8 mouse cellular contexts compared by ENCODE assay signal in the genomic region with DNA sequence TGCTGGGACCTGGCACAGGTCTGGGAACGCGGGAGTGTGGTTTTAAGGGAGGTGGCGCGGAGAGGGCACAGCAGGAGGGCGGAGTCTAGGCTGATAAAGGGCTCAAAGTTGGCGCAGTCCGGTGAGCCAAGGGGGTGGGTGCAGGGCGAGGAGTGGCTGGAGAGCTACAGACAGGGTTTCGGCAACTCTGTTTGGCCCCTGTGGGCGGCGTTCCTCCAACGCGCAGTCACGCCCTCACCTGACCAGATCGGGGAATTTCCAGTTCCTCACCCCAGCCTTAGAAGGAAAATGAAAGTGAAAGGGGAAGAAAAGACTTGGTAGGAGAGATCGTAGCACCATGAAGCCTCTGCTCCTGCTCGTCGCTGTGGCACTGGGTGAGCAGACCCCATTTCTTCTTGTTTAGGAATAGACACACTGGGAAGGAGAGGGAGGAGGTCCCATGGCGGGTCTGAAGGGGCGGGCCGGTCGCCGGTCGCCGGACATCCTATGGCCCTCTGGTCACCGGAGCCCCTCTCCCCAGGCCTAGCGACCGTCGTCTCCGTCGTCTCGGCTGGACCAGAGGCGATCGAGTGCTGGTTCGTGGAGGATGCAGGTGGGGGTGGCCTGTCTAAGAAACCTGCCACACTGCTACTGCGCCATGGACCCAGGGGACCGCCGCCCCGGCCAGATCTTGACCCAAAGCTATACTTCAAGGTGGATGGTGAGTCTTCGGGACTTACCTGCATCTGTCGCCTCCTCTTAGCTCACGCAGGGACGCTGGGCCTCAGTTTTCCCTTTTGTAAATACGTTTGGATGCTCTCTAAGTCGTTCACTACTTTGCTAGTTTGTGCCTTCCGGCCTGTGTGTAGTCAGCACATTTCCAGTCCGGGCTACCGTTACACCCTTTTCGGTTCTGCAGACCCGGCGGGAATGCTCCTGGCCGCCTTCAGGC. TPM values are rescaled to one million over a fixed set of nuclear protein-coding genes. Genes with fewer than 3 reads are reported as not detected.
DNase-seq lines count a peak whose midpoint lies in the region; ATAC-seq and TF ChIP-seq lines count a peak whose summit lies in the region.

No protein-coding gene starts in this region.

- no peak for TF ChIP-seq POLR2A in ES-Bruce4 (IDR thresholded peaks at IDR 0.05; ENCODE audit: insufficient read depth, low read length)
- TF ChIP-seq POLR2A in embryonic fibroblast, embryonic 13.5 days (IDR thresholded peaks at IDR 0.05; ENCODE audit: low read depth, low read length): peak; percentile 60

- peak overlapping the region; percentile 98 for H3K4me2 ChIP-seq in heart, embryonic 15.5 days
- H3K4me2 ChIP-seq in kidney, postnatal 0 days (ENCODE audit: low read length): peak overlapping the region; percentile 95
- peak overlapping the region; percentile 98 for H3K4me2 ChIP-seq in lung, postnatal 0 days (replicated peaks; ENCODE audit: low read depth, low read length)

- peak overlapping the region; percentile 45; the same call in 1 of the 2 replicates for H3K27ac ChIP-seq in ES-Bruce4 (ENCODE audit: insufficient read depth, low read length)
- H3K27ac ChIP-seq in embryonic fibroblast, embryonic 13.5 days (ENCODE audit: insufficient read depth, low read length): peak overlapping the region; percentile 24
- peak overlapping the region; percentile 86 for H3K27ac ChIP-seq in heart, embryonic 15.5 days
- H3K27ac ChIP-seq in kidney, postnatal 0 days: peak overlapping the region; percentile 90
- H3K27ac ChIP-seq in lung, postnatal 0 days (ENCODE audit: low read length): peak overlapping the region; percentile 91

- peak overlapping the region; percentile 57 for H3K9ac ChIP-seq in ES-Bruce4 (ENCODE audit: low read depth, poor library complexity, severe bottlenecking)
- H3K9ac ChIP-seq in heart, embryonic 15.5 days: peak overlapping the region; percentile 82
- peak overlapping the region; percentile 71 for H3K9ac ChIP-seq in kidney, postnatal 0 days (ENCODE audit: low read depth, low read length)
- peak overlapping the region; percentile 77 for H3K9ac ChIP-seq in lung, postnatal 0 days (replicated peaks; ENCODE audit: low read depth)

- ATAC-seq in heart, embryonic 15.5 days (replicated peaks; ENCODE audit: insufficient number of reproducible peaks, insufficient read depth, low FRiP score, low read depth): peak; percentile 37
- 0 out of 2 replicates have a peak, but pooled peaks have one; percentile 14 for ATAC-seq in kidney, postnatal 0 days (replicated peaks; ENCODE audit: low FRiP score, low read depth)
- ATAC-seq in lung, postnatal 0 days: peak; percentile 57
- peak; percentile 74 for ATAC-seq in neutrophil, adult 5-6 weeks (ENCODE audit: extremely low read depth, insufficient number of reproducible peaks, low FRiP score, poor library complexity, severe bottlenecking)

- peak; percentile 92 to 94 for DNase-seq in adrenal gland, postnatal 36 days
- peak; percentile 74 for DNase-seq in kidney, postnatal 0 days (ENCODE audit: low spot score)
- DNase-seq in lung, postnatal 0 days (ENCODE audit: low spot score): peak; percentile 96
- peak; percentile 79 for DNase-seq in thymus, postnatal 14 days

- TF ChIP-seq CTCF in ES-Bruce4 (IDR thresholded peaks at IDR 0.05; ENCODE audit: low read depth, low read length): peak; percentile 51
- peak; percentile 20; the same call in 1 of the 2 replicates for TF ChIP-seq CTCF in embryonic fibroblast, embryonic 13.5 days (IDR thresholded peaks at IDR 0.05; ENCODE audit: borderline replicate concordance, insufficient read depth, low read length)
- peak; percentile 46 for TF ChIP-seq CTCF in kidney, postnatal 0 days (IDR thresholded peaks at IDR 0.05; ENCODE audit: low read depth)
- TF ChIP-seq CTCF in lung, postnatal 0 days (IDR thresholded peaks at IDR 0.05): peak; percentile 63

- WGBS in heart, embryonic 15.5 days: under 1% methylated on average over 52 of the region's 52 CpGs
- under 1% methylated on average over 51 of the region's 52 CpGs for WGBS in kidney, postnatal 0 days
- WGBS in lung, postnatal 0 days: 1% methylated on average over 52 of the region's 52 CpGs

- peak; percentile 32; the same call in 1 of the 2 replicates for TF ChIP-seq EP300 in ES-Bruce4 (IDR thresholded peaks at IDR 0.05; ENCODE audit: insufficient read depth, low read depth, low read length)
- no peak for TF ChIP-seq EP300 in lung, postnatal 0 days (IDR thresholded peaks at IDR 0.05)

- no peaks in the 10 kb centered on the region; the same call in 1 of the 2 replicates for H3K36me3 ChIP-seq in ES-Bruce4 (ENCODE audit: control insufficient read depth, insufficient read depth, low read length, poor library complexity, severe bottlenecking)
- H3K36me3 ChIP-seq in heart, embryonic 15.5 days: peaks cover 5% of the 10 kb centered on the region; the same call in 1 of the 2 replicates
- H3K36me3 ChIP-seq in kidney, postnatal 0 days (ENCODE audit: insufficient read depth, low read length): no peaks in the 10 kb centered on the region
- H3K36me3 ChIP-seq in lung, postnatal 0 days (ENCODE audit: insufficient read depth, low read length): peaks cover 6% of the 10 kb centered on the region; the same call in 1 of the 2 replicates

- H3K4me1 ChIP-seq in ES-Bruce4 (ENCODE audit: control insufficient read depth, insufficient read depth, low read length): peaks cover 1% of the 10 kb centered on the region
- peaks cover 3% of the 10 kb centered on the region; the same call in 1 of the 2 replicates for H3K4me1 ChIP-seq in embryonic fibroblast, embryonic 13.5 days (ENCODE audit: control insufficient read depth, insufficient read depth, low read length)
- peaks cover 40% of the 10 kb centered on the region for H3K4me1 ChIP-seq in heart, embryonic 15.5 days (replicated peaks)
- H3K4me1 ChIP-seq in kidney, postnatal 0 days (replicated peaks; ENCODE audit: insufficient read depth, low read length): peaks cover 6% of the 10 kb centered on the region
- peaks cover 11% of the 10 kb centered on the region; the same call in 1 of the 2 replicates for H3K4me1 ChIP-seq in lung, postnatal 0 days (ENCODE audit: insufficient read depth, low read depth, low read length)

- H3K27me3 ChIP-seq in ES-Bruce4 (ENCODE audit: control insufficient read depth, insufficient read depth, low read length, poor library complexity, severe bottlenecking): no peaks in the 10 kb centered on the region
- H3K27me3 ChIP-seq in heart, embryonic 15.5 days: no peaks in the 10 kb centered on the region
- H3K27me3 ChIP-seq in kidney, postnatal 0 days (ENCODE audit: insufficient read depth, low read length): no peaks in the 10 kb centered on the region
- H3K27me3 ChIP-seq in lung, postnatal 0 days (replicated peaks; ENCODE audit: insufficient read depth, low read length): no peaks in the 10 kb centered on the region

- peak overlapping the region; percentile 76 for H3K4me3 ChIP-seq in ES-Bruce4 (ENCODE audit: low read depth, low read length)
- H3K4me3 ChIP-seq in embryonic fibroblast, embryonic 13.5 days (ENCODE audit: insufficient read depth, low read length): peak overlapping the region; percentile 61
- H3K4me3 ChIP-seq in heart, embryonic 15.5 days: peak overlapping the region; percentile 72
- H3K4me3 ChIP-seq in kidney, postnatal 0 days (replicated peaks; ENCODE audit: low read depth, low read length): peak overlapping the region; percentile 72
- H3K4me3 ChIP-seq in lung, postnatal 0 days (ENCODE audit: low read depth, low read length): peak overlapping the region; percentile 75

- H3K9me3 ChIP-seq in ES-Bruce4 (replicated peaks; ENCODE audit: control insufficient read depth, insufficient read depth, low read length, poor library complexity, severe bottlenecking): no peaks in the 10 kb centered on the region
- no peaks in the 10 kb centered on the region for H3K9me3 ChIP-seq in heart, embryonic 15.5 days (replicated peaks)
- H3K9me3 ChIP-seq in kidney, postnatal 0 days (replicated peaks; ENCODE audit: low read length): no peaks in the 10 kb centered on the region
- H3K9me3 ChIP-seq in lung, postnatal 0 days (ENCODE audit: low read length): no peaks in the 10 kb centered on the region

RNA-seq across cellular contexts. Expression of gene Zbtb22, which starts 3.9 kb away (rescaled TPM):
- 14.8 and 20.7 TPM in 2 replicates for polyA plus RNA-seq in ES-Bruce4 (2011; ENCODE audit: insufficient read depth, insufficient read length, low read depth, missing spikeins)
- total RNA-seq in adrenal gland, postnatal 36 days (2021): 10 to 100 TPM; 26.5 to 36.1 TPM
- 20.3 and 22.2 TPM in 2 replicates for polyA plus RNA-seq in embryonic fibroblast, embryonic 13.5 days (2011; ENCODE audit: insufficient read length, low read depth, missing spikeins)
- 11.3 and 15.3 TPM in 2 replicates for polyA plus RNA-seq in heart, embryonic 15.5 days (2015; fragmentation: Nextera tagmentation; extraction: Ambion mirVana)
- polyA plus RNA-seq in kidney, postnatal 0 days (2015; fragmentation: Nextera tagmentation; extraction: Ambion mirVana): 19.8 TPM in 2 replicates
- 16.6 and 17.0 TPM in 2 replicates for polyA plus RNA-seq in lung, postnatal 0 days (2015; fragmentation: Nextera tagmentation; extraction: Ambion mirVana)
- total RNA-seq in neutrophil, adult 5-6 weeks (2017): 39.3 and 41.3 TPM in 2 replicates

RNA-seq across cellular contexts. Expression of gene Tapbp, which starts 3.9 kb away (rescaled TPM):
- 81.0 and 97.3 TPM in 2 replicates for polyA plus RNA-seq in ES-Bruce4 (2011; ENCODE audit: insufficient read depth, insufficient read length, low read depth, missing spikeins)
- 100 to 1,000 TPM; 178 to 181 TPM for total RNA-seq in adrenal gland, postnatal 36 days (2021)
- 61.4 and 91.2 TPM in 2 replicates for polyA plus RNA-seq in embryonic fibroblast, embryonic 13.5 days (2011; ENCODE audit: insufficient read length, low read depth, missing spikeins)
- polyA plus RNA-seq in heart, embryonic 15.5 days (2015; fragmentation: Nextera tagmentation; extraction: Ambion mirVana): 44.3 and 61.3 TPM in 2 replicates
- 50.6 and 53.2 TPM in 2 replicates for polyA plus RNA-seq in kidney, postnatal 0 days (2015; fragmentation: Nextera tagmentation; extraction: Ambion mirVana)
- polyA plus RNA-seq in lung, postnatal 0 days (2015; fragmentation: Nextera tagmentation; extraction: Ambion mirVana): 102 and 113 TPM in 2 replicates
- 198 and 225 TPM in 2 replicates for total RNA-seq in neutrophil, adult 5-6 weeks (2017)

RNA-seq across cellular contexts. Expression of gene Rgl2, which starts 9.7 kb away (rescaled TPM):
- polyA plus RNA-seq in ES-Bruce4 (2011; ENCODE audit: insufficient read depth, insufficient read length, low read depth, missing spikeins): 34.7 and 37.5 TPM in 2 replicates
- 10 to 100 TPM; 37.0 to 45.9 TPM for total RNA-seq in adrenal gland, postnatal 36 days (2021)
- 36.1 and 45.1 TPM in 2 replicates for polyA plus RNA-seq in embryonic fibroblast, embryonic 13.5 days (2011; ENCODE audit: insufficient read length, low read depth, missing spikeins)
- polyA plus RNA-seq in heart, embryonic 15.5 days (2015; fragmentation: Nextera tagmentation; extraction: Ambion mirVana): 34.7 and 44.8 TPM in 2 replicates
- polyA plus RNA-seq in kidney, postnatal 0 days (2015; fragmentation: Nextera tagmentation; extraction: Ambion mirVana): 22.2 TPM in 2 replicates
- polyA plus RNA-seq in lung, postnatal 0 days (2015; fragmentation: Nextera tagmentation; extraction: Ambion mirVana): 39.0 and 45.2 TPM in 2 replicates
- total RNA-seq in neutrophil, adult 5-6 weeks (2017): 146 and 180 TPM in 2 replicates

RNA-seq across cellular contexts. Expression of gene Daxx, which starts 10.4 kb away (rescaled TPM):
- polyA plus RNA-seq in ES-Bruce4 (2011; ENCODE audit: insufficient read depth, insufficient read length, low read depth, missing spikeins): 40.2 and 42.3 TPM in 2 replicates
- 10 to 100 TPM; 29.2 to 30.2 TPM for total RNA-seq in adrenal gland, postnatal 36 days (2021)
- 23.3 and 26.6 TPM in 2 replicates for polyA plus RNA-seq in embryonic fibroblast, embryonic 13.5 days (2011; ENCODE audit: insufficient read length, low read depth, missing spikeins)
- 27.1 and 36.7 TPM in 2 replicates for polyA plus RNA-seq in heart, embryonic 15.5 days (2015; fragmentation: Nextera tagmentation; extraction: Ambion mirVana)
- 33.4 and 39.5 TPM in 2 replicates for polyA plus RNA-seq in kidney, postnatal 0 days (2015; fragmentation: Nextera tagmentation; extraction: Ambion mirVana)
- 23.9 and 29.0 TPM in 2 replicates for polyA plus RNA-seq in lung, postnatal 0 days (2015; fragmentation: Nextera tagmentation; extraction: Ambion mirVana)
- 74.4 and 81.8 TPM in 2 replicates for total RNA-seq in neutrophil, adult 5-6 weeks (2017)

RNA-seq across cellular contexts. Expression of gene Platr17, which starts 14.7 kb away (rescaled TPM):
- polyA plus RNA-seq in ES-Bruce4 (2011; ENCODE audit: insufficient read depth, insufficient read length, low read depth, missing spikeins): 16.7 and 19.1 TPM in 2 replicates
- not detected for total RNA-seq in adrenal gland, postnatal 36 days (2021)
- not detected in 2 replicates for polyA plus RNA-seq in embryonic fibroblast, embryonic 13.5 days (2011; ENCODE audit: insufficient read length, low read depth, missing spikeins)
- 0.18 TPM in 1 of 2 replicates, not detected in the other for polyA plus RNA-seq in heart, embryonic 15.5 days (2015; fragmentation: Nextera tagmentation; extraction: Ambion mirVana)
- 0.29 TPM in 1 of 2 replicates, not detected in the other for polyA plus RNA-seq in kidney, postnatal 0 days (2015; fragmentation: Nextera tagmentation; extraction: Ambion mirVana)
- polyA plus RNA-seq in lung, postnatal 0 days (2015; fragmentation: Nextera tagmentation; extraction: Ambion mirVana): 0.29 and 0.55 TPM in 2 replicates
- total RNA-seq in neutrophil, adult 5-6 weeks (2017): 0.93 TPM in 1 of 2 replicates, not detected in the other

Comparison
In these comparisons a context has a peak if more than half of its experiments do, and no peak if none do; other contexts are left out.
1. Peak in every context shown above with its lines: DNase-seq, ATAC-seq, H3K4me3 ChIP-seq and H3K27ac ChIP-seq.
2. H3K27ac ChIP-seq: peak in every context shown above with its lines; median percentile 91 in lung, postnatal 0 days; 90 in kidney, postnatal 0 days; 86 in heart, embryonic 15.5 days; 45 in ES-Bruce4; 24 in embryonic fibroblast, embryonic 13.5 days.
3. ATAC-seq: peak in every context shown above with its lines; median percentile 74 in neutrophil, adult 5-6 weeks; 57 in lung, postnatal 0 days; 37 in heart, embryonic 15.5 days; 14 in kidney, postnatal 0 days.